Mouse (Mus musculus) adrenal gland, postnatal 36 days (tissue): ENCODE results near the gene Dgke. TPM values are rescaled to one million over a fixed set of nuclear protein-coding genes. Genes with fewer than 3 reads are reported as not detected.
"Not testable (repeated sequence)": the region's sequence is repeated elsewhere in the genome, so short reads cannot be mapped to it uniquely, and the experiment has no call there.

Experiments used
- DNase-seq, 2 experiments: peaks; one replicate each; pipeline ENCODE4 v3.0.0; 2021; ENCODE audit warnings: mixed read lengths in 1 of 2
- long read RNA-seq, 2 experiments: library from polyadenylated mRNA; stranded (forward); transcript quantifications; one replicate each; pipeline ENCODE4 v2.0.0; 2021; ENCODE audit warnings: borderline sequencing depth in 2 of 2
- total RNA-seq, 2 experiments: library from RNA; stranded (reverse); gene quantifications; 2 replicates each; pipeline ENCODE4 v1.2.3; 2021

Dgke gene
- 10 to 100 TPM; 12.1 to 17.3 TPM for total RNA-seq
- long read RNA-seq, experiment 1, full-length matches to known transcripts, result 6 of 8 reads
- long read RNA-seq, experiment 1, partial matches to known transcripts, result 2 of 8 reads
- long read RNA-seq, experiment 1, other reads (novel, unspliced or antisense), result 0 of 8 reads
- long read RNA-seq, experiment 2, full-length matches to known transcripts, result 1 of 3 reads
- long read RNA-seq, experiment 2, partial matches to known transcripts, result 0 of 3 reads
- long read RNA-seq, experiment 2, other reads (novel, unspliced or antisense), result 2 of 3 reads

GRCm38 (mm10) chr11:89066750-89067149 lies at the start of gene Dgke:
TSS of gene Dgke (minus strand) at chr11:89066850.
- no peak for DNase-seq

- DNase-seq, result no peak
These were observed 40.6 kb upstream of the Dgke start for GRCm38 (mm10) chr11:89107180-89107807.

GRCm38 (mm10) chr11:89105823-89106222 lies 39.2 kb upstream of the Dgke start:
- no peak for DNase-seq

- DNase-seq, result no peak
These were observed 38.6 kb upstream of the Dgke start for GRCm38 (mm10) chr11:89105211-89105610.

- peak; percentile 24 to 30 for DNase-seq
These were observed 36.5 kb upstream of the Dgke start for GRCm38 (mm10) chr11:89103166-89103565.

GRCm38 (mm10) chr11:89100826-89101321 lies 34.2 kb upstream of the Dgke start:
- DNase-seq, result peak; percentile 56 to 71

GRCm38 (mm10) chr11:89100403-89100802 lies 33.8 kb upstream of the Dgke start:
- DNase-seq, result peak; percentile 91 to 92

GRCm38 (mm10) chr11:89098930-89099329 lies 32.3 kb upstream of the Dgke start:
- DNase-seq, result no peak

GRCm38 (mm10) chr11:89098083-89098835 lies 31.6 kb upstream of the Dgke start:
- peak in 1 of 2 experiments; percentile 48 for DNase-seq

GRCm38 (mm10) chr11:89097292-89097691 lies 30.6 kb upstream of the Dgke start:
- DNase-seq, result not testable (repeated sequence)

GRCm38 (mm10) chr11:89095306-89095705 lies 28.7 kb upstream of the Dgke start:
- DNase-seq, result no peak

GRCm38 (mm10) chr11:89092714-89093113 lies 26.1 kb upstream of the Dgke start:
- DNase-seq, result peak; percentile 33 to 60

- DNase-seq, result not testable (repeated sequence)
These were observed 23.7 kb upstream of the Dgke start for GRCm38 (mm10) chr11:89090359-89090758.

- no peak for DNase-seq
These were observed 22.1 kb upstream of the Dgke start for GRCm38 (mm10) chr11:89088754-89089153.

GRCm38 (mm10) chr11:89086208-89086809 lies 19.7 kb upstream of the Dgke start:
- no peak for DNase-seq

- peak; percentile 51 to 71 for DNase-seq
These were observed 18.0 kb upstream of the Dgke start for GRCm38 (mm10) chr11:89084601-89085000.

- not testable (repeated sequence) for DNase-seq
These were observed 16.0 kb upstream of the Dgke start for GRCm38 (mm10) chr11:89082691-89083090.

- not testable (repeated sequence) for DNase-seq
These were observed 15.3 kb upstream of the Dgke start for GRCm38 (mm10) chr11:89081906-89082305.

- DNase-seq, result no peak
These were observed 12.5 kb upstream of the Dgke start for GRCm38 (mm10) chr11:89078996-89079680.

GRCm38 (mm10) chr11:89078305-89078704 lies 11.7 kb upstream of the Dgke start:
- DNase-seq, result peak in 1 of 2 experiments; percentile 69

GRCm38 (mm10) chr11:89077601-89078000 lies 11.0 kb upstream of the Dgke start:
- DNase-seq, result peak in 1 of 2 experiments; percentile 49

- DNase-seq, result peak; percentile 36 to 54
These were observed 9.7 kb upstream of the Dgke start for GRCm38 (mm10) chr11:89076370-89076821.
